Mouse (Mus musculus) G1E (cell line): ENCODE results near the gene Tbc1d1. TPM values are rescaled to one million over a fixed set of nuclear protein-coding genes. Genes with fewer than 3 reads are reported as not detected.
A peak's percentile ranks its signal among the peaks of the same experiment; 100 is the strongest.

Experiments
- ATAC-seq: 2 replicates; pipeline ENCODE4 v1.8.0; 2016; ENCODE audit warnings: mild to moderate bottlenecking; ENCODE audit not compliant: insufficient number of reproducible peaks, poor library complexity, low FRiP score, severe bottlenecking; ENCODE audit errors: extremely low read depth
- DNase-seq: peaks from one replicate; pipeline ENCODE4 v3.0.0; 2012; ENCODE audit warnings: low spot score
- H3K27me3 ChIP-seq: 2 replicates; pipeline ENCODE4 v1.6.1; 2012; ENCODE audit warnings: mild to moderate bottlenecking, low read length, inconsistent platforms; ENCODE audit not compliant: insufficient read depth
- H3K36me3 ChIP-seq: replicated peaks from 2 replicates; pipeline ENCODE3; 2012; ENCODE audit warnings: mild to moderate bottlenecking, inconsistent platforms
- H3K4me1 ChIP-seq: 2 replicates; pipeline ENCODE4 v1.6.1; 2012; ENCODE audit warnings: low read depth, low read length, inconsistent platforms, mixed read lengths; ENCODE audit not compliant: insufficient read depth
- H3K4me3 ChIP-seq: 2 replicates; pipeline ENCODE4 v1.5.1; 2012; ENCODE audit warnings: low read depth, mild to moderate bottlenecking, inconsistent platforms, low read length, moderate library complexity, mixed read lengths
- H3K9me3 ChIP-seq: replicated peaks from 2 replicates; pipeline ENCODE4 v1.6.1; 2012; ENCODE audit warnings: inconsistent platforms
- CTCF ChIP-seq: IDR thresholded peaks from 2 replicates; pipeline ENCODE4 v1.5.1; 2012; ENCODE audit warnings: low read depth, low read length, inconsistent platforms, mixed read lengths
- GATA1 ChIP-seq: IDR thresholded peaks from 2 replicates; pipeline ENCODE4 v1.6.1; 2012; ENCODE audit warnings: borderline replicate concordance, low read length, inconsistent platforms, mixed read lengths
- GATA2 ChIP-seq: IDR thresholded peaks from 2 replicates; pipeline ENCODE4 v1.6.1; 2012; ENCODE audit warnings: low read depth, low read length, inconsistent platforms, borderline replicate concordance
- POLR2AphosphoS5 ChIP-seq: IDR thresholded peaks from 2 replicates; pipeline ENCODE4 v1.6.1; 2012; ENCODE audit warnings: low read depth, low read length, inconsistent platforms; ENCODE audit not compliant: insufficient replicate concordance
- TAL1 ChIP-seq: conservative IDR thresholded peaks from 2 replicates; pipeline ENCODE4 v1.6.1; 2012; ENCODE audit warnings: low read depth, low read length, inconsistent platforms, mixed read lengths
- polyA plus RNA-seq: library from polyadenylated mRNA; stranded (reverse); fragments of >175 nt; gene quantifications from 2 replicates; pipeline ENCODE4 v1.2.3, GENCODE M21; 2012
- total RNA-seq, 2 experiments: library from RNA; stranded (forward) in 1 of 2; stranded (reverse) in 1 of 2; fragments of 200-1000 nt in 1 of 2; fragments of >200 nt in 1 of 2; fragmentation: Nextera tagmentation in 1 of 2; gene quantifications; 2 replicates each; pipeline ENCODE4 v1.2.3; 2014 to 2017

Tbc1d1 gene
- total RNA-seq (2014; fragmentation: Nextera tagmentation) (10.3 and 11.7 TPM in 2 replicates), total RNA-seq (2017) (17.1 and 17.3 TPM in 2 replicates), polyA plus RNA-seq (3.6 and 4.2 TPM in 2 replicates)

GRCm38 (mm10) chr5:64155861-64156550 lies at the start of gene Tbc1d1:
Gene Tbc1d1 (plus strand): TSS chr5:64156305.
- Histone ChIP-seq H3K4me3 (no peak within 1 kb of the TSS), H3K27me3 (peaks cover 43% of the 10 kb centered on the region), H3K36me3 (no peaks in the 10 kb centered on the region), H3K9me3 (no peaks in the 10 kb centered on the region), H3K4me1 (peaks cover 13% of the 10 kb centered on the region)
- no peak for TF ChIP-seq CTCF
- no peak for TF ChIP-seq TAL1
- TF ChIP-seq GATA2, result no peak
- no peak for TF ChIP-seq POLR2AphosphoS5
- TF ChIP-seq GATA1, result no peak
- ATAC-seq (peak; percentile 66), DNase-seq (no peak)

- no peak for TF ChIP-seq GATA2
- no peak for TF ChIP-seq POLR2AphosphoS5
- no peak for TF ChIP-seq CTCF
- no peak for TF ChIP-seq TAL1
- no peak for TF ChIP-seq GATA1
- peaks cover 88% of the 10 kb centered on the region for H3K36me3 ChIP-seq
These were observed 48.4 kb upstream of the Tbc1d1 start for GRCm38 (mm10) chr5:64107596-64108289.

GRCm38 (mm10) chr5:64109217-64109616 lies 46.9 kb upstream of the Tbc1d1 start:
- Histone ChIP-seq H3K27me3 (no peaks in the 10 kb centered on the region), H3K4me1 (no peaks in the 10 kb centered on the region), H3K36me3 (peaks cover 89% of the 10 kb centered on the region), H3K4me3 (no peak overlapping the region), H3K9me3 (no peaks in the 10 kb centered on the region)
- no peak for TF ChIP-seq GATA2
- TF ChIP-seq POLR2AphosphoS5, result no peak
- no peak for TF ChIP-seq GATA1
- TF ChIP-seq TAL1, result no peak
- TF ChIP-seq CTCF, result no peak
- DNase-seq, result no peak
- no peak for ATAC-seq

More at GRCm38 (mm10) chr5:64107596-64108289, 48.4 kb upstream of the Tbc1d1 start:
- no peak for ATAC-seq
- H3K27me3 ChIP-seq, result no peaks in the 10 kb centered on the region
- no peak for DNase-seq
- peaks cover 8% of the 10 kb centered on the region for H3K4me1 ChIP-seq
- no peak overlapping the region for H3K4me3 ChIP-seq
- H3K9me3 ChIP-seq, result no peaks in the 10 kb centered on the region

GRCm38 (mm10) chr5:64112360-64112759 lies 43.7 kb upstream of the Tbc1d1 start:
- ATAC-seq (no peak), DNase-seq (no peak)
- peaks cover 91% of the 10 kb centered on the region for H3K36me3 ChIP-seq
- H3K9me3 ChIP-seq, result peaks cover 9% of the 10 kb centered on the region
- H3K27me3 ChIP-seq, result no peaks in the 10 kb centered on the region
- H3K4me1 ChIP-seq, result no peaks in the 10 kb centered on the region
- TF ChIP-seq CTCF (no peak), GATA1 (no peak), POLR2AphosphoS5 (no peak)
- no peak overlapping the region for H3K4me3 ChIP-seq

- TF ChIP-seq GATA2, result no peak
- TF ChIP-seq POLR2AphosphoS5, result no peak
- no peak for TF ChIP-seq TAL1
- TF ChIP-seq GATA1, result no peak
- no peak for TF ChIP-seq CTCF
- ATAC-seq (no peak), DNase-seq (no peak)
- H3K27me3 ChIP-seq, result no peaks in the 10 kb centered on the region
- H3K36me3 ChIP-seq, result peaks cover 76% of the 10 kb centered on the region
- peaks cover 9% of the 10 kb centered on the region for H3K9me3 ChIP-seq
- H3K4me3 ChIP-seq, result no peak overlapping the region
- H3K4me1 ChIP-seq, result no peaks in the 10 kb centered on the region
These were observed 41.9 kb upstream of the Tbc1d1 start for GRCm38 (mm10) chr5:64114210-64114609.

GRCm38 (mm10) chr5:64117191-64117590 lies 38.9 kb upstream of the Tbc1d1 start:
- no peak overlapping the region for H3K4me3 ChIP-seq
- H3K9me3 ChIP-seq, result peaks cover 9% of the 10 kb centered on the region
- no peaks in the 10 kb centered on the region for H3K4me1 ChIP-seq
- TF ChIP-seq TAL1 (no peak), CTCF (no peak), GATA1 (no peak), POLR2AphosphoS5 (no peak), GATA2 (no peak)
- H3K36me3 ChIP-seq, result peaks cover 48% of the 10 kb centered on the region
- DNase-seq, result no peak
- no peak for ATAC-seq
- no peaks in the 10 kb centered on the region for H3K27me3 ChIP-seq
